Mouse (Mus musculus) limb, embryonic 11.5 days (tissue): ENCODE measurements around the gene Ctdnep1. TPM values are rescaled to one million over a fixed set of nuclear protein-coding genes. Genes with fewer than 3 reads are reported as not detected.

Experiments
- ATAC-seq: fragments of 200-750 bp; cut with Nextera tagmentation; 2 replicates; pipeline ENCODE4 v1.8.0; 2017; ENCODE audit warnings: low read depth; ENCODE audit not compliant: insufficient number of reproducible peaks, low FRiP score, low TSS enrichment
- DNase-seq: peaks from one replicate; pipeline ENCODE4 v3.0.0-alpha.2; 2015; ENCODE audit warnings: low spot score
- H3K27ac ChIP-seq: fragments of 300-500 bp; sonication (generic); replicated peaks from 2 replicates; pipeline ENCODE4 v1.5.1; 2014; ENCODE audit warnings: low read depth, mild to moderate bottlenecking, low read length
- H3K27me3 ChIP-seq: fragments of 300-500 bp; sonication (generic); 2 replicates; pipeline ENCODE4 v1.6.1; 2014; ENCODE audit warnings: mild to moderate bottlenecking, low read length, mixed read lengths; ENCODE audit not compliant: control insufficient read depth, insufficient read depth
- H3K36me3 ChIP-seq: fragments of 300-500 bp; sonication (generic); 2 replicates; pipeline ENCODE4 v1.6.1; 2014; ENCODE audit warnings: mild to moderate bottlenecking, low read length, moderate library complexity, mixed read lengths; ENCODE audit not compliant: control insufficient read depth, insufficient read depth
- H3K4me1 ChIP-seq: fragments of 300-500 bp; sonication (generic); 2 replicates; pipeline ENCODE4 v1.6.1; 2014; ENCODE audit warnings: low read length, mixed read lengths; ENCODE audit not compliant: control insufficient read depth, insufficient read depth
- H3K4me2 ChIP-seq: fragments of 300-500 bp; sonication (generic); 2 replicates; pipeline ENCODE4 v1.6.1; 2014; ENCODE audit warnings: low read depth, mild to moderate bottlenecking, moderate library complexity; ENCODE audit not compliant: severe bottlenecking
- H3K4me3 ChIP-seq: fragments of 300-500 bp; sonication (generic); 2 replicates; pipeline ENCODE4 v1.5.1; 2014; ENCODE audit warnings: low read depth, low read length
- H3K9ac ChIP-seq: fragments of 300-500 bp; sonication (generic); 2 replicates; pipeline ENCODE4 v1.6.1; 2014; ENCODE audit warnings: mild to moderate bottlenecking, low read length
- H3K9me3 ChIP-seq: fragments of 300-500 bp; sonication (generic); 2 replicates; pipeline ENCODE4 v1.6.1; 2016; ENCODE audit warnings: low read length; ENCODE audit not compliant: control insufficient read depth
- WGBS: fragments of 180-500 bp; shearing (Covaris S2); extraction: QIAGEN DNeasy Blood & Tissue Kit; methylation state at CpG from one replicate; pipeline ENCODE4 v1.1.7; 2014; 5-methylcytosine and 5-hydroxymethylcytosine counted together
- polyA plus RNA-seq: library from polyadenylated mRNA; unstranded; fragments of >200 nt; fragmentation: Nextera tagmentation; extraction: Ambion mirVana; gene quantifications from 2 replicates; pipeline ENCODE4 v1.2.1, GENCODE M21; 2014

The Ctdnep1 gene
- polyA plus RNA-seq, 1 experiment from 2014 or later, result 27.6 TPM

DNA sequence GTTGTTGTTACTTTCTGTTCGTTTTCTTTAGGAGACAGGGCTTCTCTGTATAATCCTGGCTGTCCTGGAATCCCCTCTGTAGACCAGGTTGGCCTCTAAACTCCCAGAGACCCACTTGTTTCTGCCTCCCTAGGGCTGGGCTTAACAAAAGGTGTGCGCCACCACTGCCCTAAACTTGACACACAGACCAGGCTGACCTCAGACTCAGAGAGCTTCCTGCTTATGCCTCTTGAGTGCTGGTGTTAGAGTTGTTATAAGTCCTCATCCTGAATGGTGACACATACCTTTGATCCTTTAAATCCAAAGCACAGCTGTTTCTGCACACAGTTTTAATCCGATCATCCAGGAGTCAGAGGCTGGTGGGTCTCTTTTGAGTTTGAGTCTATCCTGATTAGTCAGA is 12.0 kb downstream of the Ctdnep1 start:
- Histone ChIP-seq H3K4me2 (no peak overlapping the region), H3K4me3 (peak overlapping the region; percentile 82), H3K27me3 (no peaks in the 10 kb centered on the region), H3K36me3 (peaks cover 23% of the 10 kb centered on the region), H3K9ac (no peak overlapping the region), H3K9me3 (no peaks in the 10 kb centered on the region), H3K4me1 (peaks cover 8% of the 10 kb centered on the region; the same call in 1 of the 2 replicates), H3K27ac (no peak overlapping the region)
- ATAC-seq (no peak), DNase-seq (no peak)
- WGBS, result 91% methylated on average over 3 of the region's 3 CpGs

DNA sequence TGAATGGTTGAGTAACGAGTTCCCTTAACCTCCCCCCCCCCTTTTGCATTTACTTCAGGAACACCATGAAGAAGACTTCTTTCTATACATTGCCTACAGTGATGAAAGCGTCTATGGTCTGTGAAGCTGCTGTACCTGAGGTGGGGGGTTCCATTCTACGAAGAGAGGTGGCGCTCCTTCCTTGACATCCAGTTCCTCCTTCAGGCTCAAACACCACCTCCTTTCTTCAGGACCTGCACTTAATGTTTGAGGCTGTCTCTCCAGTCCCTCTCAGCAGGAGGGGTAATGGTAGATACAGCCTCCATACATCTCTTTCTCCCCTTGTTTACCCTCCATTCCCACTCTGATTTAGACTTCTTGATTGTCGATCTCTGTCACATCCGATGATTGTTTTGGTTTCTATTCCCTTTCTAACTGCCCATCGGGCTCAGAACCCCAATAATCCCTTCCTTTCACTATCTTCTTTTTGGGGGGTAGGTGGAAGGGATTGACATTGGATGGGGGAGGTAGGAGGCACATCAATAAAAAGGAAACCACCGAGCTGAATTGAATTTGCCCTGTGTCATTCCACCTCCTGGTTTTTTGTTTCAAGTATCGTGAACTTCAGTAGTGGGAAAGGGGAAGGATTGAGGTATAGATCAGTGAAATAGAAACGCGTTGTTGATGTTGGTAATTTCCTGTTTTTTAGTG is 13.6 kb downstream of the Ctdnep1 start:
- Histone ChIP-seq H3K4me3 (peak overlapping the region; percentile 98; the same call in 1 of the 2 replicates), H3K9me3 (no peaks in the 10 kb centered on the region), H3K4me1 (peaks cover 10% of the 10 kb centered on the region; the same call in 1 of the 2 replicates), H3K27ac (no peak overlapping the region), H3K36me3 (peaks cover 25% of the 10 kb centered on the region), H3K9ac (no peak overlapping the region), H3K27me3 (no peaks in the 10 kb centered on the region), H3K4me2 (no peak overlapping the region)
- 90% methylated on average over 11 of the region's 11 CpGs for WGBS
- DNase-seq (no peak), ATAC-seq (no peak)

DNA sequence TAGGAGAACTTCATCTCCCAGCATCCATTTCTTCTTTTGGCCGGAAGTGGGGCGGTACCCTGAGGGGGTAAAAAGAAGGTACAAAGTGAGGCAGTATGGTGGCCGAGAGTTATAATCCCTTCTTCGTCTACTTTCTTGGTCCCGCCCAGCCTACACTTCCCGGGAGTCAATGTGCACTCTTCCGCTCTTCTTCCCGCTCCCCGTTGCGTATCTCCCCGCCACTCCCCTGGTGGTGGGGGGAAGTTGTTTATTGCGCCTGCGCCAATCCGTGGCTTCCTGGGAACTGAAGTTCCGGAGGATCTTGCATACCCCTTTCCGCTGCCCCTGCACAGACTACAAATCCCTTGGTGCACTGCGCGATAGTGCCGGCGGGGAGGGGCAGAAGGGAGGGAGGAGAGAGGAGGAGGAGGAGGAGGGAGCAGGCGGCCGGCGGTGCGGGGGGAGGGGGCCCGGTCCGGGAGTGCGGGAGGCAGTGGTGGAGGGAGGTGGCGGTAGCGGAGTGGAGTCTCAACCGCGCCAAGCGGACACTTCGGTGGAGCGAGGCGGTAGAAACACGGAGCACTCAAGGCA is 14.5 kb downstream of the Ctdnep1 start, which contains the start of gene Phf23:
Gene Phf23, plus strand, starts transcription at position 387 of the 570 bp plus-strand sequence.
- peak; percentile 76 for ATAC-seq
- H3K36me3 ChIP-seq, result peaks cover 25% of the 10 kb centered on the region
- H3K9me3 ChIP-seq, result no peaks in the 10 kb centered on the region
- peak within 1 kb of the TSS; percentile 97 for H3K27ac ChIP-seq
- peak; percentile 99 for DNase-seq
- H3K4me3 ChIP-seq, result peak within 1 kb of the TSS; percentile 98
- H3K4me2 ChIP-seq, result peak within 1 kb of the TSS; percentile 48
- no peaks in the 10 kb centered on the region for H3K27me3 ChIP-seq
- H3K9ac ChIP-seq, result peak within 1 kb of the TSS; percentile 96
- peaks cover 10% of the 10 kb centered on the region; the same call in 1 of the 2 replicates for H3K4me1 ChIP-seq
- WGBS, result under 1% methylated on average over 36 of the region's 36 CpGs

DNA sequence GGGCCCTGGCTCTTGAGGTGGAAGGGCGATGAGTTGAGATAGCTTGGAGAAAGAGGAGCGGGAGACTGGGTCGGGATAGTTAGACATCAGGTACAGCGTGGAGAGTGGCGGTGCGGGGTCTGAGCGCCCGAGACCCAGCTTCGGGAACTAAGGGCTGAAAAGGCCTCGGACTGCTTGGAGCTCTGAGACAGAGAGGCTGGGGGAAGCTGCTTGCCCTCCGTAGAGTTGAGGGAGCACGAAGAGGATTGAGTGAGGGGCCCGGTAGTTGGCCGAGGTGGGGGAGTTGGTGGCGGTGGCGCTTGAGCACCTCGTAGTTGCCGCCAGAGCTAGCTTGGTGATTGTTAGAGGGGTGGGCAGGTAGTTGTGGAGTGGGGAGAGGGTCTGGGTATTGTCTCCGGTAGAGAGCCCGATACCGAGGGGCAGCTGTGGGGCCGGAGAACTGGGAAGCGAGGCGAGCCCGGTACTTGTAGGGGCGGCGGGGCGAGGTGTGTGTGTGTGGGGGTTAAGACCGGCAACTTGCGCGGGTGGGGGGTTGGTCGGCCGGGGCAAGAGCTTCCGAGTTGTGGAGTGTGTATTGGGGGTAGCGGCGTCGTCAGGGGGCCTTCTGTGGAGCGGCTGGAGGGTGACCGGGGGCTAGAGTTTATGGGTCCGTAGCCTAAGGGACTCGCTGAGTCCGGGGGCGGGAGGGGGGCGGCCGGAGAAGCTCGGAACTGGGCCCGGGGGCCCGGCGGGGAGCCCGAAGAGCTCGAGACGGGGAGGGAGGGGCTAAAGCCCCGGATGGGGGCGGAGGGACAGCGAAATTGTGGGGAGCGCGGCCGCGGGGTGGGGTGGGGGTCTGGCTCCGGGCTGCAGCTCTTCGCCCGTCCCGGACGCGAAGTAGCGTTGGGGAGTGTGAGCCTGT is 15.5 kb downstream of the Ctdnep1 start:
- Histone ChIP-seq H3K9me3 (no peaks in the 10 kb centered on the region), H3K27ac (peak overlapping the region; percentile 97), H3K4me3 (peak overlapping the region; percentile 98), H3K4me1 (peaks cover 10% of the 10 kb centered on the region; the same call in 1 of the 2 replicates), H3K36me3 (peaks cover 25% of the 10 kb centered on the region), H3K27me3 (no peaks in the 10 kb centered on the region), H3K4me2 (peak overlapping the region; percentile 48), H3K9ac (peak overlapping the region; percentile 96)
- WGBS, result under 1% methylated on average over 62 of the region's 66 CpGs
- ATAC-seq (no peak), DNase-seq (no peak)

- Histone ChIP-seq H3K9me3 (no peaks in the 10 kb centered on the region), H3K4me3 (peak overlapping the region; percentile 98), H3K27me3 (no peaks in the 10 kb centered on the region), H3K36me3 (peaks cover 25% of the 10 kb centered on the region), H3K4me2 (peak overlapping the region; percentile 48), H3K4me1 (peaks cover 15% of the 10 kb centered on the region; the same call in 1 of the 2 replicates), H3K27ac (peak overlapping the region; percentile 97), H3K9ac (peak overlapping the region; percentile 96)
- WGBS, result 2% methylated on average over 30 of the region's 44 CpGs
- ATAC-seq (peak; percentile 52), DNase-seq (peak; percentile 91)
Observed at GRCm38 (mm10) chr11:69997070-69997509, 16.1 kb downstream of the Ctdnep1 start.

- Histone ChIP-seq H3K4me2 (no peak overlapping the region), H3K4me1 (peaks cover 14% of the 10 kb centered on the region; the same call in 1 of the 2 replicates), H3K36me3 (peaks cover 22% of the 10 kb centered on the region), H3K9me3 (no peaks in the 10 kb centered on the region), H3K9ac (no peak overlapping the region), H3K27me3 (no peaks in the 10 kb centered on the region), H3K27ac (no peak overlapping the region), H3K4me3 (no peak overlapping the region)
- WGBS, result 92% methylated on average over 27 of the region's 27 CpGs
- no peak for ATAC-seq
- no peak for DNase-seq
Observed at GRCm38 (mm10) chr11:69998567-69999491, 17.9 kb downstream of the Ctdnep1 start.

DNA sequence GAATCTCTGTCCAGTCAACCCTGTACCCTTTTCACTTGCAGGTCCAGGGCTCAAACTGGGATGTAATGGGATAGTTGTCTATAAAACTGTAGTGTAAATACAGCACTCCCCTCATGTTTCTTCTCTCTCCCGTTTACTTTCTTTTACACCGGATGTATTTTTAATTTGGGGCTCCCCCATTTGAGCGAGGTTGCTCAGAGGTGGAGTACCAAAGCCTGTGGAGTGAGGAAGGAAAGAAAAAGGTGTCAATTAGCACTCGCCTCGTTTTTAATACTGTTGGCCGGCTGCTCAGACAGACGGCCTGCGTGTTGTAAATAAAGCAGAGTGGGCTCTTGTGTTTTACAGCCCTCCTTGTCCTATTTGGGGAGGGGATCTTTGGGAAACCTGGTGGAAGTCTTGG is 18.7 kb downstream of the Ctdnep1 start:
- peaks cover 20% of the 10 kb centered on the region for H3K36me3 ChIP-seq
- no peak overlapping the region for H3K27ac ChIP-seq
- ATAC-seq (no peak), DNase-seq (no peak)
- 71% methylated on average over 8 of the region's 8 CpGs for WGBS
- peaks cover 14% of the 10 kb centered on the region; the same call in 1 of the 2 replicates for H3K4me1 ChIP-seq
- H3K4me3 ChIP-seq, result no peak overlapping the region
- H3K9ac ChIP-seq, result no peak overlapping the region
- no peaks in the 10 kb centered on the region for H3K9me3 ChIP-seq
- no peak overlapping the region for H3K4me2 ChIP-seq
- H3K27me3 ChIP-seq, result no peaks in the 10 kb centered on the region
